Mouse (Mus musculus) midbrain, embryonic 11.5 days (tissue): ENCODE measurements around the gene Gm45337. TPM values are rescaled to one million over a fixed set of nuclear protein-coding genes. Genes with fewer than 3 reads are reported as not detected.
"Not testable (repeated sequence)": the region's sequence is repeated elsewhere in the genome, so short reads cannot be mapped to it uniquely, and the experiment has no call there.

Experiments
- ATAC-seq: fragments of 200-750 bp; cut with Nextera tagmentation; 2 replicates; pipeline ENCODE4 v1.8.0; 2017; ENCODE audit warnings: moderate TSS enrichment, moderate library complexity; ENCODE audit not compliant: low FRiP score
- DNase-seq: peaks from one replicate; pipeline ENCODE4 v3.0.0; 2015; ENCODE audit warnings: low spot score; ENCODE audit errors: missing footprints
- H3K27ac ChIP-seq: fragments of 300-500 bp; sonication (generic); 2 replicates; pipeline ENCODE4 v1.5.1; 2014; ENCODE audit warnings: low read depth, low read length
- H3K27me3 ChIP-seq: fragments of 300-500 bp; sonication (generic); 2 replicates; pipeline ENCODE4 v1.6.1; 2014; ENCODE audit warnings: mild to moderate bottlenecking, low read length, moderate library complexity, mixed read lengths; ENCODE audit not compliant: control insufficient read depth, insufficient read depth
- H3K36me3 ChIP-seq: fragments of 300-500 bp; sonication (generic); 2 replicates; pipeline ENCODE4 v1.6.1; 2014; ENCODE audit warnings: mild to moderate bottlenecking, low read length, moderate library complexity, mixed read lengths; ENCODE audit not compliant: control insufficient read depth, insufficient read depth
- H3K4me1 ChIP-seq: fragments of 300-500 bp; sonication (generic); 2 replicates; pipeline ENCODE4 v1.6.1; 2014; ENCODE audit warnings: low read length; ENCODE audit not compliant: control insufficient read depth, insufficient read depth
- H3K4me2 ChIP-seq: fragments of 300-500 bp; sonication (generic); 2 replicates; pipeline ENCODE4 v1.6.1; 2014; ENCODE audit warnings: mild to moderate bottlenecking, moderate library complexity
- H3K4me3 ChIP-seq: fragments of 300-500 bp; sonication (generic); 2 replicates; pipeline ENCODE4 v1.5.1; 2014; ENCODE audit warnings: low read depth, low read length
- H3K9ac ChIP-seq: fragments of 300-500 bp; sonication (generic); 2 replicates; pipeline ENCODE4 v1.6.1; 2014; ENCODE audit warnings: low read length
- H3K9me3 ChIP-seq: fragments of 300-500 bp; sonication (generic); 2 replicates; pipeline ENCODE4 v1.6.1; 2016; ENCODE audit warnings: low read length; ENCODE audit not compliant: control insufficient read depth
- WGBS: fragments of 180-500 bp; shearing (Covaris S2); extraction: QIAGEN DNeasy Blood & Tissue Kit; methylation state at CpG from one replicate; pipeline ENCODE4 v1.1.7; 2014; 5-methylcytosine and 5-hydroxymethylcytosine counted together
- polyA plus RNA-seq: library from polyadenylated mRNA; unstranded; fragments of >200 nt; fragmentation: Nextera tagmentation; extraction: Ambion mirVana; gene quantifications from 2 replicates; pipeline ENCODE4 v1.2.1, GENCODE M21; 2014

Gene Gm45337
- polyA plus RNA-seq, 1 experiment from 2014 or later, result not detected

DNA sequence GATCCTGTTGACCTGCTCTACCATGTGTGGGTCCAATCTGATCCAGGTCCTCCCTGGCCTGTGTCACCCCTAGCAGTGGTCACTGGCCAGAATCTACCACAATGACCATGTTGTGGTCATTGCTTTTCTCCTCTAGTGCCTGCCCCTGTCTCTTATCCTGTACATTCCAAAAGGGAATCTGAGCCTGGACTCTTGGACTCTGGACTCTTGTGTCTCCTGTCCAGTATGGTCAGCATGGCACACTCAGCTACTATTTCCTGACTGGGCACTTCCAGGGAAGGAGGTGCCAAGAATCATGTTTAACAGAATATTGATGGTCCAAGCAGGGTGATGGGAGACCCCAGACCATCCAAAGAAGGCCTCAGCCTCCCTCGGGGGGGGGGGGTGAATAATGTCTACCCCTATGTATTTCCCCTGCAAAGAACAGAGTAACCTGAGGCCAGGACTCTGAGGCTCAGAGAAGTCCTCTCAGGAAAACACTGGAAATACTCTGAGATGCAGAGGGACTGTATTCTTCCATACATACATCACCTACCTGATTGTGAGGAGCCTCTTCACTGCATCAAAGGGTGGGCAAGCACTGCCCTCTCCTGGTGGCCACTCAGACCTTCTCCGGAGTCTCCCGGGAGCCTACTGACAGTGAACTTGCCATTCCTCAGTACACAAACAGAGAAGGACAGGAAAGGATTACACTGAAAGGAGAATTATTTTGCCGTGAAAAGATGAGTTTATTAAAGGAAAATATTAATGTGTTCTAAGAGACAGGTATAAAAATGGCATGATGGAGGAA, 10.0 kb downstream of the Gm45337 start:
- Histone ChIP-seq H3K4me3 (no peak overlapping the region), H3K4me2 (no peak overlapping the region), H3K27me3 (no peaks in the 10 kb centered on the region), H3K36me3 (no peaks in the 10 kb centered on the region), H3K9me3 (no peaks in the 10 kb centered on the region), H3K9ac (no peak overlapping the region), H3K4me1 (no peaks in the 10 kb centered on the region), H3K27ac (no peak overlapping the region)
- WGBS, result 66% methylated on average over 4 of the region's 4 CpGs
- DNase-seq (no peak), ATAC-seq (no peak)

DNA sequence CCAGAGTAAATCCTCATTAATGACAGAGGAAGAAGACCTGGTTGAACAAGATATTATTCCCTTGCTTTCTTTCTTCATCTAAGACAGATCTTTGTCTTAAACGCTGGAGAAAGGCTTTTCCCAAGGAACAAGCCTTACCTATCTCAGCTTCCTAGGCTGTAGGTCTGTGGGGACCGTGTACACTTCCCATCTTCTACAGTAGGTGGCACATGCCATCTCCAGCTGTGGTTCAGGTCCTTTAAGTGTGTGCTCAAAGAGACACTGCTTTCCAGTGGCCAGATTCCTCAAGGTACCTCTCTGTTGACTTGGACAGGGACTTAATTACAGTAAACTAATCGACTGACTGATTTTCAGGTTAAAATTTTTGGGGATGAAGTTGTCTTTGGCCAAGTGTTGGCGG, 15.6 kb downstream of the Gm45337 start:
- Histone ChIP-seq H3K4me2 (no peak overlapping the region), H3K27me3 (no peaks in the 10 kb centered on the region), H3K27ac (no peak overlapping the region), H3K36me3 (no peaks in the 10 kb centered on the region), H3K4me1 (no peaks in the 10 kb centered on the region), H3K9me3 (no peaks in the 10 kb centered on the region), H3K9ac (no peak overlapping the region), H3K4me3 (no peak overlapping the region)
- ATAC-seq (no peak), DNase-seq (no peak)
- WGBS, result 65% methylated on average over 4 of the region's 4 CpGs

DNA sequence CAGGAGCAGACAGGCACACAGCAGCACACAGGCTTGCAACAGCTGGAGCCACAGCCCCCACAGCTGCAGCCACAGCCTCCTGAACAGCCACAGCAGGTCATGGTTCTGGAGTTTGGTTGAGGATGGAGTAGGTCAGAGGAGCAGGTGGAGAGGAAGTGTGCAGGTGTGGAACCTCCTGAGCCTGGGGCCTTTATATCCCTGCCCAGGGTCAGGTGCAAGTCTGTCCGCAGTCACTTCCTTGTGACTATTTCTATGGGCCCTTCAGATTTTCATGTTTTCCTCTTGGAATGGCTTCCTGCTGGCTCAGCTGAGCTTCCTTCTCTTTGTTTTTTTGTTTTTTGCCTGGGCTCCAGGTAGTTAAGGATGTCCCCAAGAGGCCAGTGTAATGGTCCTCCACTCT, 23.8 kb downstream of the Gm45337 start, which contains the start of gene Gm45618:
Gene Gm45618 (minus strand): TSS at position 101 of the 400 bp plus-strand sequence.
- H3K36me3 ChIP-seq, H3K9ac ChIP-seq, DNase-seq, ATAC-seq, H3K4me3 ChIP-seq, H3K9me3 ChIP-seq, H3K27ac ChIP-seq, H3K27me3 ChIP-seq, H3K4me1 ChIP-seq, H3K4me2 ChIP-seq: not testable (repeated sequence)
- 79% methylated on average over 1 of the region's 1 CpGs for WGBS

GRCm38 (mm10) chr7:142119632-142120031, 24.8 kb downstream of the Gm45337 start:
- no peak overlapping the region for H3K9ac ChIP-seq
- ATAC-seq (no peak), DNase-seq (no peak)
- no peaks in the 10 kb centered on the region for H3K27me3 ChIP-seq
- no peaks in the 10 kb centered on the region for H3K9me3 ChIP-seq
- no peak overlapping the region for H3K4me2 ChIP-seq
- no peaks in the 10 kb centered on the region for H3K36me3 ChIP-seq
- WGBS, result 22% methylated on average over 5 of the region's 5 CpGs
- no peaks in the 10 kb centered on the region for H3K4me1 ChIP-seq
- no peak overlapping the region for H3K27ac ChIP-seq
- no peak overlapping the region for H3K4me3 ChIP-seq

DNA sequence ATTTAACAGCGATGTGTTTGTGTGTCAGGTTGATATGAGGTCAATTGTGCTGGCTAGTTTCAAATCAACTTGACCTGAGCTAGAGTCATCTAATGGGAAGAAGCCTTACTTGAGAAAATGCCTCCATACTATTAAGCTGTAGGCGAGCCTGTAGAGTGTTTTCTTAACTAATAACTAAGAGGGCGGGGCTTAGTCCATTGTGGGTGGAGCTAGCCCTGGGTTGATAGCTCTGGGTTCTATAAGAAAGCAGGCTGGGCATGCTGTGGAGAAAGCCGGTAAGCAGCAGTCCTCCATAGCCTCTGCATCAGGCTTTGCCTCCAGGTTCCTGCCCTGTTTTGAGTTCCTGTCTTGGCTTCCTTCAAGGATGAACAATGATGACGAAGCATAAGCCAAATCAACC, 39.7 kb downstream of the Gm45337 start:
- Histone ChIP-seq H3K27me3 (no peaks in the 10 kb centered on the region), H3K4me3 (no peak overlapping the region), H3K4me1 (no peaks in the 10 kb centered on the region), H3K36me3 (no peaks in the 10 kb centered on the region), H3K9ac (no peak overlapping the region), H3K4me2 (no peak overlapping the region), H3K27ac (no peak overlapping the region), H3K9me3 (no peaks in the 10 kb centered on the region)
- 69% methylated on average over 5 of the region's 5 CpGs for WGBS
- no peak for ATAC-seq
- no peak for DNase-seq

GRCm38 (mm10) chr7:142097776-142098175, 46.6 kb downstream of the Gm45337 start:
- H3K9ac ChIP-seq, result no peak overlapping the region
- 10% methylated on average over 9 of the region's 9 CpGs for WGBS
- no peaks in the 10 kb centered on the region for H3K36me3 ChIP-seq
- peaks cover 16% of the 10 kb centered on the region for H3K27me3 ChIP-seq
- H3K9me3 ChIP-seq, result no peaks in the 10 kb centered on the region
- no peak overlapping the region for H3K4me2 ChIP-seq
- H3K4me3 ChIP-seq, result no peak overlapping the region
- H3K27ac ChIP-seq, result no peak overlapping the region
- DNase-seq (peak; percentile 95), ATAC-seq (peak; percentile 51)
- H3K4me1 ChIP-seq, result peaks cover 21% of the 10 kb centered on the region

GRCm38 (mm10) chr7:142096701-142097100, 47.7 kb downstream of the Gm45337 start:
- Histone ChIP-seq H3K36me3 (no peaks in the 10 kb centered on the region), H3K27me3 (peaks cover 16% of the 10 kb centered on the region), H3K4me1 (peaks cover 31% of the 10 kb centered on the region), H3K27ac (no peak overlapping the region), H3K4me2 (no peak overlapping the region), H3K9ac (no peak overlapping the region), H3K4me3 (no peak overlapping the region), H3K9me3 (no peaks in the 10 kb centered on the region)
- DNase-seq, result no peak
- 91% methylated on average over 4 of the region's 4 CpGs for WGBS
- no peak for ATAC-seq

DNA sequence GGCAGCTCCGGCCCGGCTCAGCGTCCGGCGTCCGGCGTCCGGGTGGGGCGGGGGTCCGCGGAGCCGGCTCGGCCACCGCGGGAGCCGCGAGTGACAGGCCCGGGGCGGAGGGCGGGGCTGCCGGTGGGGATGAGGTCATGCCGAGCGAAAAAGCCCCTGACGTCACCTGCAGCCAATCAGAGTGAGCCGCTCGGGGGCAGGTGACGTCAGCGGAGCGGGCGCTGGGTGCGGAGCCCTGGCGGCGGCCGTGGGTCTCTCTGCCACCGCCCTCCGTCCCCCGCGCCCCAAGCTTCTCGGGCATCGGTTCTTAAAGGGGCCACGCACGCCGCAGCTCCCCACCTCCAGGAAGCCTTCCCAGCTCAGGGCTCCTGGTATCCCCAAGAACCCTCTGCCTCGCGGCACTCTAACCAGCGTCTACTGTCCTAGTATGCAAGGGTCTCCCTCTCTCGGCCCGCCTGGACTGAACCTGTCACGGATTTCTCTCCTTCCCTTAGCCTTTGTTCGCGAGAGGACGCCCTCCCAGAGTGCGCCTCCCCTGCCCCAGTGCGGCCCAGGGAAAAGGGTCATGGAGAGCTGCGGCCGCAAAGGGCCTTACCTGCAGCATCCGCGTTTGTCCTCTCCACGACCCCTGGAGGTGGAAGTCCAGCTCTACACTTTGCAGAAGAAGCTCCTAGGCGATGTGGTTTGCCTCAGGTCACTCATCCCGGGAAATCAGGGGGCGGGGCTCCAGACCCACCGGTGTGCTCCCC, 49.0 kb downstream of the Gm45337 start, which contains the start of gene Dusp8:
Gene Dusp8 (minus strand): TSS at position 661 of the 749 bp plus-strand sequence.
- DNase-seq (peak; percentile 99), ATAC-seq (peak; percentile 90)
- H3K27ac ChIP-seq, result peak within 1 kb of the TSS; percentile 57
- H3K36me3 ChIP-seq, result no peaks in the 10 kb centered on the region
- peaks cover 16% of the 10 kb centered on the region for H3K27me3 ChIP-seq
- H3K4me3 ChIP-seq, result peak within 1 kb of the TSS; percentile 89
- peak within 1 kb of the TSS; percentile 88 for H3K9ac ChIP-seq
- no peaks in the 10 kb centered on the region for H3K9me3 ChIP-seq
- peaks cover 38% of the 10 kb centered on the region for H3K4me1 ChIP-seq
- peak within 1 kb of the TSS; percentile 96 for H3K4me2 ChIP-seq
- WGBS, result 1% methylated on average over 62 of the region's 63 CpGs
